Mouse (Mus musculus) myocyte (in vitro differentiated cells): Measurements from ENCODE around the gene Lpin2. TPM values are rescaled to one million over a fixed set of nuclear protein-coding genes. Genes with fewer than 3 reads are reported as not detected.

Experiments
- H3K27me3 ChIP-seq: one replicate; pipeline ENCODE4 v1.6.1; 2011; ENCODE audit not compliant: control insufficient read depth, insufficient read depth, insufficient read length
- H3K36me3 ChIP-seq: one replicate; pipeline ENCODE4 v1.6.1; 2011; ENCODE audit not compliant: control insufficient read depth, insufficient read depth
- H3K4me2 ChIP-seq: one replicate; pipeline ENCODE4 v1.6.1; 2011; ENCODE audit warnings: low read depth, control low read depth
- H3K4me3 ChIP-seq: one replicate; pipeline ENCODE4 v1.5.1; 2011; ENCODE audit warnings: mild to moderate bottlenecking, control low read depth, moderate library complexity
- H3K79me2 ChIP-seq: one replicate; pipeline ENCODE4 v1.6.1; 2011; ENCODE audit not compliant: control insufficient read depth, insufficient read depth
- H3ac ChIP-seq: one replicate; pipeline ENCODE4 v1.6.1; 2011; ENCODE audit not compliant: control insufficient read depth, insufficient read length
- CEBPB ChIP-seq: IDR thresholded peaks from 2 replicates; pipeline ENCODE4 v1.6.1; 2011; ENCODE audit warnings: mild to moderate bottlenecking, moderate library complexity; ENCODE audit not compliant: poor library complexity, insufficient read depth, severe bottlenecking
- E2F4 ChIP-seq: IDR thresholded peaks from one replicate; pipeline ENCODE4 v1.6.1; 2011; ENCODE audit warnings: mild to moderate bottlenecking, control low read depth, moderate library complexity; ENCODE audit not compliant: insufficient read depth
- MAX ChIP-seq: IDR thresholded peaks from one replicate; pipeline ENCODE4 v1.6.1; 2011; ENCODE audit warnings: low read depth, mild to moderate bottlenecking, control low read depth
- MYOD1 ChIP-seq, 3 experiments: IDR thresholded peaks; one replicate each; pipeline ENCODE4 v1.6.1; 2011; ENCODE audit warnings: control low read depth in 2 of 3, low read depth in 2 of 3, mild to moderate bottlenecking in 2 of 3, moderate library complexity in 1 of 3; ENCODE audit not compliant: insufficient read length in 2 of 3, control insufficient read depth in 1 of 3
- MYOG ChIP-seq, 3 experiments: IDR thresholded peaks; one replicate each; pipeline ENCODE4 v1.6.1; 2011; ENCODE audit warnings: control low read depth in 2 of 3, low read depth in 2 of 3, mild to moderate bottlenecking in 2 of 3; ENCODE audit not compliant: insufficient read length in 2 of 3, control insufficient read depth in 1 of 3, insufficient read depth in 1 of 3
- POLR2A ChIP-seq: IDR thresholded peaks from one replicate; pipeline ENCODE4 v1.6.1; 2011; ENCODE audit warnings: low read depth, mild to moderate bottlenecking, control low read depth, moderate library complexity; ENCODE audit not compliant: insufficient read length
- POLR2AphosphoS2 ChIP-seq: IDR thresholded peaks from one replicate; pipeline ENCODE4 v1.6.1; 2011; ENCODE audit warnings: low read depth, control low read depth; ENCODE audit not compliant: insufficient read length
- REST ChIP-seq: IDR thresholded peaks from one replicate; pipeline ENCODE4 v1.6.1; 2011; ENCODE audit warnings: mild to moderate bottlenecking, control low read depth, moderate library complexity; ENCODE audit not compliant: insufficient read depth, insufficient read length
- SRF ChIP-seq: IDR thresholded peaks from one replicate; pipeline ENCODE4 v1.6.1; 2011; ENCODE audit warnings: low read depth; ENCODE audit not compliant: control insufficient read depth, insufficient read length
- TCF12 ChIP-seq: IDR thresholded peaks from one replicate; pipeline ENCODE4 v1.6.1; 2011; ENCODE audit warnings: mild to moderate bottlenecking, control low read depth; ENCODE audit not compliant: poor library complexity, insufficient read depth, severe bottlenecking
- TCF3 ChIP-seq: IDR thresholded peaks from one replicate; pipeline ENCODE4 v1.6.1; 2011; ENCODE audit warnings: low read depth, control low read depth; ENCODE audit not compliant: insufficient read length
- USF1 ChIP-seq: IDR thresholded peaks from one replicate; pipeline ENCODE4 v1.6.1; 2011; ENCODE audit warnings: low read depth, mild to moderate bottlenecking, control low read depth, moderate library complexity
- polyA plus RNA-seq: library from polyadenylated mRNA; unstranded; fragments of >200 nt; fragmentation: generic; extraction: Trizol; gene quantifications from one replicate; pipeline ENCODE4 v1.2.1, GENCODE M21; 2012; ENCODE audit warnings: missing spikeins

The Lpin2 gene
- polyA plus RNA-seq, 1 experiment, result 6.4 TPM

DNA sequence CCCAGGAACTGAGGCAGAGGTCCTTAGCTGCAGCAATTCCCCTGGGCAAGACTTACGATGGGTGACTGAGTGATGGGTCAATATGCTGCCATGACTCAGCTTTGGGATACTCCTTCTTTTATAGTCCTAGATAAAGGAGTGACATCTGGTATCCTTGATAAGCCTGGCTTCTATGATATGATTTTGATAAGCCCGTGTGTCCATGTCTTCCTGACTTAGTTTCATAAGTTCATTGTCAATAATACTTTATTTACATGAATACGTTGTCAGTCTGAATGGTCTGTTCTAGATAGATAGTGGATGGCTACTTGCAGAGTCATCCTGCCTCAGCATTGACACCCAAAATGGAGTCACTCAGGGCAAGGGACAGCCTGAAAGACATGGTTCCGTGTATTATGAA lies 11.2 kb upstream of the Lpin2 start:
- H3K4me3 ChIP-seq, result no peak overlapping the region
- H3K36me3 ChIP-seq, result no peaks in the 10 kb centered on the region
- no peak overlapping the region for H3ac ChIP-seq
- TF ChIP-seq REST, result no peak
- no peak for TF ChIP-seq MYOG (IDR thresholded peaks at IDR 0.05; ENCODE audit: control insufficient read depth in 1 of 3, insufficient read depth in 1 of 3, insufficient read length in 2 of 3, low read depth in 2 of 3)
- no peak for TF ChIP-seq TCF12
- TF ChIP-seq USF1, result no peak
- TF ChIP-seq E2F4, result no peak
- TF ChIP-seq MYOD1 (IDR thresholded peaks at IDR 0.05; ENCODE audit: control insufficient read depth in 1 of 3, insufficient read length in 2 of 3, low read depth in 2 of 3), result no peak
- TF ChIP-seq MAX, result no peak
- TF ChIP-seq SRF, result no peak
- TF ChIP-seq POLR2A, result no peak
- no peak for TF ChIP-seq POLR2AphosphoS2
- TF ChIP-seq TCF3, result no peak
- TF ChIP-seq CEBPB, result no peak
- no peak overlapping the region for H3K4me2 ChIP-seq
- no peaks in the 10 kb centered on the region for H3K27me3 ChIP-seq
- H3K79me2 ChIP-seq, result no peaks in the 10 kb centered on the region

DNA sequence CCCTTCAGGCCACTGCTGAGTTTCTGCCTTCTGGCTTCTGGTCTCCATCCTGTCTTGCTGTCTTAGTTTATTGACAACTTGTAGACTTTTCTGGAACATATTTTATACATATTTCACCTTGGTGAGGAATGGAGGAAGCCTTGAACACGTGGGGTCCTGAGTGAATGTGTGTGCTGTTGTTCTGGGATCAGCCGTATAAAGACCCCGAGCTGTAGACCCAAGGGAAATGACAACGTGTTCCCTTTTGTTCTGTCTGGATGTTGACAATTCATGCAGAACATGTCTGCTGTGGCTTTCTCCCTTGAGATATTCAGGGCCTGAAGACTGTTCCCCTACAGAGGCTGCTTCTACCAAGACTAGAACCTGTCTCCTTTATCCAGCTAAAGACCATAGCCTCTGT lies 5.0 kb upstream of the Lpin2 start:
- no peak overlapping the region for H3K4me2 ChIP-seq
- no peak overlapping the region for H3ac ChIP-seq
- no peaks in the 10 kb centered on the region for H3K79me2 ChIP-seq
- H3K4me3 ChIP-seq, result no peak overlapping the region
- no peaks in the 10 kb centered on the region for H3K36me3 ChIP-seq
- H3K27me3 ChIP-seq, result no peaks in the 10 kb centered on the region
- no peak for TF ChIP-seq POLR2AphosphoS2
- TF ChIP-seq MYOD1 (IDR thresholded peaks at IDR 0.05; ENCODE audit: control insufficient read depth in 1 of 3, insufficient read length in 2 of 3, low read depth in 2 of 3), result no peak
- TF ChIP-seq E2F4, result no peak
- TF ChIP-seq USF1, result no peak
- no peak for TF ChIP-seq MAX
- no peak for TF ChIP-seq REST
- no peak for TF ChIP-seq MYOG (IDR thresholded peaks at IDR 0.05; ENCODE audit: control insufficient read depth in 1 of 3, insufficient read depth in 1 of 3, insufficient read length in 2 of 3, low read depth in 2 of 3)
- no peak for TF ChIP-seq POLR2A
- no peak for TF ChIP-seq TCF3
- no peak for TF ChIP-seq TCF12
- TF ChIP-seq CEBPB, result no peak
- TF ChIP-seq SRF, result no peak

DNA sequence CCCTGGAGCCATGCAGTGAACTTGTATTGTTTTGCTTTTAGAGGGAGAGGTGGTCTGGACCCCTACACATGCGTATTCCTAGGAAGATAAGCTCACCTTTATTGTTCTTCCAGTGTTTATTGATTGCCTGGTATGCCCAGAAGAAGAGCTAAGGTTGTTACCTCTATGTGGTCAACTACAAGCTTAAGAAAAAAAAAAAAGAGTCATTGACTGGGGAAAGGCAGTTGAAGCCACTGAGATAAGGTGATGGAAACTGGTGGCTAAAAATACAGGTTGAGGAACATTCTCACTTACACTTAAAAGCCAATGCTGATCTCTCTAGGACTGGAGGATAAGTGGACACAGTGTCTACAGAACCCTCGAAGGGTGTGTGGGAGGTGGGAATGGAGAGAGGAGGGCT lies 4.4 kb upstream of the Lpin2 start:
- Histone ChIP-seq H3K27me3 (no peaks in the 10 kb centered on the region), H3K4me3 (no peak overlapping the region), H3K4me2 (no peak overlapping the region), H3K79me2 (no peaks in the 10 kb centered on the region), H3ac (no peak overlapping the region), H3K36me3 (no peaks in the 10 kb centered on the region)
- TF ChIP-seq CEBPB, result no peak
- TF ChIP-seq POLR2AphosphoS2, result no peak
- TF ChIP-seq SRF, result no peak
- no peak for TF ChIP-seq USF1
- TF ChIP-seq MYOD1 (IDR thresholded peaks at IDR 0.05; ENCODE audit: control insufficient read depth in 1 of 3, insufficient read length in 2 of 3, low read depth in 2 of 3), result no peak
- TF ChIP-seq MYOG (IDR thresholded peaks at IDR 0.05; ENCODE audit: control insufficient read depth in 1 of 3, insufficient read depth in 1 of 3, insufficient read length in 2 of 3, low read depth in 2 of 3), result no peak
- no peak for TF ChIP-seq E2F4
- no peak for TF ChIP-seq POLR2A
- TF ChIP-seq MAX, result no peak
- no peak for TF ChIP-seq TCF12
- no peak for TF ChIP-seq REST
- no peak for TF ChIP-seq TCF3

DNA sequence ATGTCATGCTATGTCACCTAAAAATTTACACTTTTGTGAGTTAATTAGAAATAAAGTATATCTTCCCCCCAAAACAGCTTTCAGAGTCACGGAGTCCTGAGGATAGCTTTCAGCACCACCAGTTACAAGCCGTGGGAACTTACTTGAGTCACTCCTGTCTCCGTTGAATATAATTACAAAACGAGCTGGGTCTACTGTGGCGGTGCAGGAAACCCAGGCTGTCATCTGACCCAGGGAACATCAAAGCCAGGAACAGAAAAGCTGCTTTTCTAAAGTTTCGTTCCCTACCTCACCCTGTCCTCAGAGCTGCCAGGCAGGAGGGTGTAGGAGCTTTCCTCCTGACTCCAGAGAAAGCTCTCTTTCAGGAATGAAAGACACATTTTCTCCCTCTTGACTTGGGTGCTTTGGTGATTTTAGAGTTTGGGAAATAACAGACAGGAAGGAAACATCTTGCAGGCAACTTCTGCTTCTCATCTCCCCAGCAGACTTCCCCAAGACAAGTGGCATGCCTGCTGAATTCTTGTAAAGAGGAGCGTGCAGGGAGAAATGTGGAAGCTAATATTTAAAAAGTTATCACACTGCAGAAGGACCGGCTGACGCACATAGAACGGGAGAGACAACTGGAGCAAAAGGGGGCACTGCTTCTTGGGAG lies 3.7 kb upstream of the Lpin2 start:
- Histone ChIP-seq H3K36me3 (no peaks in the 10 kb centered on the region), H3K79me2 (no peaks in the 10 kb centered on the region), H3K4me2 (no peak overlapping the region), H3K27me3 (no peaks in the 10 kb centered on the region), H3K4me3 (no peak overlapping the region), H3ac (no peak overlapping the region)
- TF ChIP-seq MAX (no peak), TCF12 (no peak), POLR2A (no peak), SRF (no peak), CEBPB (no peak), TCF3 (no peak), E2F4 (no peak), POLR2AphosphoS2 (no peak), REST (no peak), USF1 (no peak), MYOG (IDR thresholded peaks at IDR 0.05; ENCODE audit: control insufficient read depth in 1 of 3, insufficient read depth in 1 of 3, insufficient read length in 2 of 3, low read depth in 2 of 3) (no peak), MYOD1 (IDR thresholded peaks at IDR 0.05; ENCODE audit: control insufficient read depth in 1 of 3, insufficient read length in 2 of 3, low read depth in 2 of 3) (no peak)
